Mouse (Mus musculus): ENCODE measurements at regions not wholly inside any gene's neighbourhood (a gene's known extent, or its start where the extent isn't known, plus 50 kb on each side); places are given as distances from the start of the nearest gene placed in this dataset.

- no peak for DNase-seq (ENCODE audit: low spot score in 2 of 2)
Observed at GRCm38 (mm10) chr5:64534947-64535346, 268.2 kb upstream of the Klf3 start.

GRCm38 (mm10) chr5:64535546-64535945 lies 267.6 kb upstream of the Klf3 start:
- DNase-seq (ENCODE audit: low spot score in 2 of 2): no peak

- DNase-seq (ENCODE audit: low spot score in 2 of 2): peak in 1 of 2 experiments; percentile 20
Observed at GRCm38 (mm10) chr5:64536393-64537112, 266.6 kb upstream of the Klf3 start.

- no peak for DNase-seq (ENCODE audit: low spot score in 2 of 2)
Observed at GRCm38 (mm10) chr5:64537113-64537780, 265.9 kb upstream of the Klf3 start.

GRCm38 (mm10) chr5:64541765-64542164 lies 261.4 kb upstream of the Klf3 start:
- no peak for DNase-seq (ENCODE audit: low spot score in 2 of 2)

GRCm38 (mm10) chr5:64555931-64556330 lies 247.3 kb upstream of the Klf3 start:
- no peak for DNase-seq (ENCODE audit: low spot score in 2 of 2)

GRCm38 (mm10) chr5:64566451-64567390 lies 236.5 kb upstream of the Klf3 start:
- no peak for DNase-seq (ENCODE audit: low spot score in 2 of 2)

- DNase-seq (ENCODE audit: low spot score in 2 of 2): no peak
Observed at GRCm38 (mm10) chr5:64567813-64568212, 235.4 kb upstream of the Klf3 start.

GRCm38 (mm10) chr5:64568294-64568693 lies 234.9 kb upstream of the Klf3 start:
- no peak for DNase-seq (ENCODE audit: low spot score in 2 of 2)

- no peak for DNase-seq (ENCODE audit: low spot score in 2 of 2)
Observed at GRCm38 (mm10) chr5:64574386-64574785, 228.8 kb upstream of the Klf3 start.

- no peak for DNase-seq (ENCODE audit: low spot score in 2 of 2)
Observed at GRCm38 (mm10) chr5:64575896-64576295, 227.3 kb upstream of the Klf3 start.

- no peak for DNase-seq (ENCODE audit: low spot score in 2 of 2)
Observed at GRCm38 (mm10) chr5:64576426-64577262, 226.5 kb upstream of the Klf3 start.

GRCm38 (mm10) chr5:64577424-64577823 lies 225.8 kb upstream of the Klf3 start:
- no peak for DNase-seq (ENCODE audit: low spot score in 2 of 2)

GRCm38 (mm10) chr5:64578536-64578935 lies 224.7 kb upstream of the Klf3 start:
- no peak for DNase-seq (ENCODE audit: low spot score in 2 of 2)

- DNase-seq (ENCODE audit: low spot score in 2 of 2): no peak
Observed at GRCm38 (mm10) chr5:64579086-64579485, 224.1 kb upstream of the Klf3 start.

GRCm38 (mm10) chr5:64579494-64580339 lies 223.5 kb upstream of the Klf3 start:
- DNase-seq (ENCODE audit: low spot score in 2 of 2): peak in 1 of 2 experiments; percentile 24

- no peak for DNase-seq (ENCODE audit: low spot score in 2 of 2)
Observed at GRCm38 (mm10) chr5:64580340-64580723, 222.9 kb upstream of the Klf3 start.

- DNase-seq (ENCODE audit: low spot score in 2 of 2): no peak
Observed at GRCm38 (mm10) chr5:64580786-64581445, 222.3 kb upstream of the Klf3 start.

GRCm38 (mm10) chr5:64581461-64581860 lies 221.7 kb upstream of the Klf3 start:
- no peak for DNase-seq (ENCODE audit: low spot score in 2 of 2)

All from adrenal gland, postnatal 4 days (tissue).